In the genomic region with DNA sequence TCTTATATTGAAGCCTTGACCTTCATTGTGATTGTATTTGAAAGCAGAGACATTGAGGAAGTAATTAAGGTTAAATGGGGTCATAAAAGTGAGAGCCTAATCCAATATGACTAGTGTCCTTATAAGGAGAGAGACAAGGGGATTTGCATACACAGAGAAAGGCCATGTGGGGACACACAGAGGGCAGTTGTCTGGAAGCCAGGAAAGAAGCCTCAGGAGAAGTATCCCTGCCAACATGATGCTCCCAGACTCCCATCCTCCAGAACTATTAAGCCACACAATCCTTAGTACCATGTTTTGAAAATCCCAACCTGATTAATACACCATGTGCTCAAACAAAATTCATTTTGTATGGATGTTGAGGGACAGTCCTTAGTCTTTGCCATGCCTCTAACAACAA, we compare ENCODE assay signal across 14 mouse cellular contexts.
DNase-seq lines count a peak whose midpoint lies in the region.
"Had no signal": no experiment of that assay in that cellular context is flagged by ENCODE, and none has a peak within 500 bp of the region (broad histone marks: within the 10 kb centered on the region; RNA-seq: fewer than 3 reads in every experiment).

No protein-coding gene starts in this region.

- DNase-seq in cerebellum, postnatal 10 days: peak; percentile 65 to 66
- DNase-seq in cerebellum, postnatal 36 days: no peak
- peak; percentile 46 to 54 for DNase-seq in cerebellum, postnatal 14 days
- no peak for DNase-seq in cerebellum, adult 11 months
- DNase-seq: adrenal gland, adult 2 months; adrenal gland, adult 8-10 months; adrenal gland, postnatal 10 days; adrenal gland, postnatal 14 days; adrenal gland, postnatal 25 days; adrenal gland, postnatal 36 days; B cell, adult 2 months; cerebellum, adult 11-12 months; cerebellum, adult 18-20 months; cerebellum, adult 2 months had no signal

Comparison
In these comparisons a context has a peak if more than half of its experiments do, and no peak if none do; other contexts are left out.
1. DNase-seq: peak in cerebellum, postnatal 10 days (2 of 2) and cerebellum, postnatal 14 days (2 of 2); none in cerebellum, postnatal 36 days (0 of 2) and cerebellum, adult 11 months (single experiment).